Mouse (Mus musculus) T-cell, adult 2 months (primary cell): ENCODE data around the gene Zfp568.
"Not testable (repeated sequence)": the region's sequence is repeated elsewhere in the genome, so short reads cannot be mapped to it uniquely, and the experiment has no call there.

ENCODE experiments used
- DNase-seq: peaks from one replicate; pipeline ENCODE4 v3.0.0; 2022; ENCODE audit warnings: low spot score

Zfp568 gene

DNA sequence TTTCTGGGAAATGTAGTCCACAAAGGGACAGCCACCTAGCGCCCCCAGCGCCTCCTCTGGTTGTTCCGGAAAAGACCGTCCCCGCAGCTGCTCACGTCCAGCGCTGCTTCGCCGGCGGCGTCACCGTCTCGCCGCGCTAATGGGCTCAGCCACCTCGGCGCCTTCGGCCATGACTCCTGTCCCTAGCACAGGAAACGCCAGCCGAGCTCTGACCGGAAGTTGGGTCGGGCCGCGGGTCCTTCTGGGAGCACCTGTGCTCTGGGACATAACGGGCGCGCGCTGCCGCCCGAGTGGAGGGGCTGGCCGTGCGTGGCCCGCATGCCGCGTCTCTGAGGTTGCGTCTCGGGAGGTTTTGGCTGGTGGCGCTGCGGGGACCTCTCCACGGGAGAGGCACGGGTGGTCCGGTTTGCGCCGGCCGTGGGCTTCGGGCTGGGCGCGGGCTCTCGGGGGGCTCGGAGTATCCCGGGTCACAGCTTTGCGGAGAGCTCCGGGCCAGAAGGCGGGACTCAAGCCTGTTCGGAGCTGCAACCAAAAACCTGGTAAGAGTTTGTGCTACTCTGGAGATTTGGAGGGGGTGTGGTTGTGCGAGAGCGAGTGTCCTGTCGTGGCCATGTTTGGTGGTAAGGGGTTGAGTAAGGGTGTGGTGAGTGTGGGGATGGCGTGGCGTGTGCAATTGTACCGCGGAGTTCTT, at the start of gene Zfp568:
Gene Zfp568 (plus strand): TSS at position 266 of the 691 bp plus-strand sequence.
- DNase-seq, result peak; percentile 72

DNA sequence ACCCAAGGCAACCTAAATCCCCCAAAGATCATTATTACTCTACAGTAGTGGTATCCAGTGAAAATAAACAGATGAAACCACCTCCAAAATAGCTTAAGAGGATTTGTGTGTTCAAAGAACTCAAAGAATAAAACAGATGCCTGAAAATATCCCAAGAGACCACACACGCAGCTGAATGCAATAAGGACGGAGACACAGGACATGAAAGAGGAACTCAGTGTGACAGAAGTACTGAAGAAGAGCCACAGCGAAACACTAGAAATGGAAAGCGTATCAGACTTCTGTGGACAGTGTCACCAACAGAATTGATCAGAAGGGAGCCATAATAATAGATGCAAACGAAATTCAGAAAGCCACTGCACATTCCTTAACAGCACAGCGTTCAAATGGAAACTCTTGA, 44.9 kb upstream of the Zfp568 start:
- DNase-seq, result no peak

DNA sequence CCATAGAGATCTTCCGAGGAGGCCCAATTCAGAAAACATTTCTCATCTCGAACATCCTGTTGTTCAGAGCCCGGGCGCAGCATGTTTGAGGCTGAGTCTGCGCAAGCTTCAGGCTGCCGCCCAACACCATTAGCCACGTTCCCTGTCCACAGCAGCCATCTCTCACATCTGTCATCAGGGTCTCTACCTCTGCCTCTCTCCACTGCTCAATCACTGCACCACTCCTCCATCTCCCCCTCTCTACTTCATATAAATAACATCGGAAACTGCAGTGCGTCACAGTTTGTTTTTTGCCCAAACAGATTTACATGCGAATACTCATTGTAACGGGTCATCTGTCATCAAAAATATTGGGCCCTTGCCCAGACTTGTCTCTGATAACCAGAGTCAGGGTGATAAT, 42.7 kb upstream of the Zfp568 start:
- no peak for DNase-seq

DNA sequence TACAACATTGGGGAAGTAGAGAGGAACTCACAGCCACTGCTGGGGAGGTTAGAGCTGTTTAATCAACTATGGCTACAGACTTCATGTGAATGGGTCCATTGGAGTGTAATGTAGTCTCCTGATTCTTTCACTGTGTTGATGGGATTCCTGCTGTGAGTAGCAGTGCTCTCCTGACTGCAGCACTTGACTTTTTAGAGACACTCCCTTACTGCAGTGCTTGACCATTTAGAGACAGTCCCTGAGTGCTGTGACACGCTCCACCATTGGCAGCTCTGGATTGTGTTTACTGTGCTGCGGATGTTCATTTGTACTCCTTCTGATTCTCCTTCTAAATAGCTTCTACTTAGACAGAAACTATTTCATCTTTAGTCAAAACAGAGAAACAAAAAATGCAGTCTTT, 41.0 kb upstream of the Zfp568 start:
- no peak for DNase-seq

DNA sequence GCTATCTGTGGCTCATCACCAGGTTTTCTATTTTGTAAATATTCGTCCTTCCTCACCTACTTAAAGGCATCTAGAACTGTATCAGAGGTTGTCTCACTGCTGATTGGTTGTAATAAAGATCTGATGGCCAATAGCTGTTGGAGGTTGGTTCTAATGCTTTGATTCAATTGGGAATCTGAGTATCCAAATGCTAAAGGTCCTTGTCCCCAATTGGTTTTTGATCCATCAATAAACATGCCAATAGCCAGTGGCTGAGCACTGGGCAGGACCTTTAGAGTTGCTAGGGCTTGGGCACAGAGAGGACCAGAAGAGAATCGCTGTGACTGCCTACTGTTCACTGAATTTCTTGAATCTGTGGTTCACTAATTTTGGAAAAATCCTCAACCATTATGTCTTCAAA, 40.0 kb upstream of the Zfp568 start:
- no peak for DNase-seq

DNA sequence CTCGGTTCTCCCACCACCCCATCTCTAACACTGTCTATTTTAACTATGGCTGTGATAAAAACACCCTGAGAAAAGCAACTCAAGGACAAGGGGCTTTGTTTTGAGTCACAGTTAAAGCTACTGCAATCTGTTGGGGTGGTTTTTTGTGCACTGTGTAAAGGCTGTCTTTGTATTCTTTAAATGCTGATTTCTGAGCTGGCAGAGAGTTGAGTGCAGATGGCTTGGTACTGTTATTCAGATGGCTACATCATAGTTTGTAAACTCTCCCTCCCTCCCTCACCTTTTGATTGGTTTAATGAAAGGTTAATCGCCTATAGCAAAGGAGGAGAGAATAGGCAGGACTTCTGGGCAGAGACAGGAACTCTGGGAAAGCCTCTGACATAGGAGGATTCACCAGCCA, 39.6 kb upstream of the Zfp568 start:
- no peak for DNase-seq

DNA sequence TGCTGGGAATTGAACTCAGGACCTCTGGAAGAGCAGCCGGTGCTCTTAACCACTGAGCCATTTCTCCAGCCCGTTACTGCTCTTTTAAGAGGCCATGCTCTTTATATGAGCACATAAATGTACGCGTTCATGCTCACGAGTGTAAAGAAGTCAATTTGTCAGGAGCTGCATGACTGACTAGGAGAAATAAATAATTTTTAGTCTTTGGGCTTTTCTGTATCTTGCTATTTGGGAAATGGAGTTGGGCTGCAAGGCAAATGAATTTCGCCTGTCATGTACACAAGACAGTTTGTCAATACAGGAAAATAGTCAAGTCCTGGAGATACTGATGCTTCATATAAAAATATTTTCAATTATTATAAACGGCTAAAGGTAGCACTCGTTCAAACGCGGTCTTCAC, 30.7 kb upstream of the Zfp568 start:
- no peak for DNase-seq

DNA sequence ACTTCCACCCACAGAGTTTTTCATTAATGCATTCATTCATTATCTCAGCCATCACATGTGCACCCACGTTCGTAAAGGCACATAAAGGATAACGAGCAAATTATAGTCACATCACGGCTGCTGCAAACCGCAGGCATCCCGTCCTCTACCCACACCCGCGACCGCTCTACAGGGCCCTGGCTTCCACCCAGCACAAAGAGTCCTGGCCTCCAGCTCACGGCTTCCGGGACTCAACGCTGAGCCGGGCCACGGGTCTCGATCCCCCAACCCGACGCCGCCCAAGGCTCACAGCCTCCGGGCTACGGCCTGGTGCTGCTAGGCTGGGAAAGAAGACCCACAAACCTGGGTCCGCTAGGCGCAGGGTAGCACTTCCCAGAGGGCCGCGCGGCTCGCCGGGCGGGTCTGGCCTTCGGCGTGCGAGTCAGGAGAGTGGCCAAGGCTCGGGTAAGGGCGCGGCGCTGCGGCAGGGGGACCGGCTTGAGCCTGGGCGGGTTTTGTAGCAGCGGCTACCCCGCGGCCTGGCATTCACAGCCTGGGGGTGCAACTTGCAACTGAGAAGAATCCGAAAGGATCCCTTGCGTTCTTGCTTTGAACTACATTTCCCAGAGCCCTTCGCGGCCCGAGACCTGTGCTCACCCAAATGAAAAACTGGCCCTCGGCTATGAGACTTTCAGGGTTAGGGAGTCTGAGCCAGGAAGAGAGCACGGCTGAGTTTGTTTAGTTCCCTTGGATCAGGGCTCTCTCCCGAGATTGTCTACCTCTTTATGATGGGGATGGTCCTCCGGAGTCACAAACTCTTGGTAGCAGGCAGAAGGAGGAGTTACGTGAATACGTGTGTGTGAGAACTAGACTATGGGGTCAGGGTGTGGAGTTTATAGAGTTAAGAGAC, 30.0 kb upstream of the Zfp568 start, which contains the start of gene Zfp74:
Gene Zfp74 (minus strand): TSS at position 577 of the 889 bp plus-strand sequence.
- peak; percentile 78 for DNase-seq

DNA sequence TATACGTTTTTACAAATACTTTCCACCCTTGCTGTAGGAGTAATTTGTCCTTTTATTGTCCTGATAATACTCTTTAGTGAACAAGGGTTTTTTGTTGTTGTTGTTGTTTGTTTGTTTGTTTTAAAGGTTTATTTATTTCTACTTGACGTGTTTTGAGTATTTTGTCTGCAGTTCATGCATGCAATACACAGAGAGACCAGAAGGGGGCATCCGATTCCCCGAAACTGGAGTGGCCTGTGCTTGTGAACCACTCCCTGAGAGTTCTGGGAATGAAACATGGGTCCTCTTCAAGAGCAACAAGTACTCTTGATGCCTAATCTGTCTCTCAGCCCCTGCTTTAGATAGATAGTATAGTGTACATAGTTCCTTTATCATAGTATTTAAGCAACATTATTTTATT, 29.0 kb upstream of the Zfp568 start:
- DNase-seq, result peak; percentile 22

DNA sequence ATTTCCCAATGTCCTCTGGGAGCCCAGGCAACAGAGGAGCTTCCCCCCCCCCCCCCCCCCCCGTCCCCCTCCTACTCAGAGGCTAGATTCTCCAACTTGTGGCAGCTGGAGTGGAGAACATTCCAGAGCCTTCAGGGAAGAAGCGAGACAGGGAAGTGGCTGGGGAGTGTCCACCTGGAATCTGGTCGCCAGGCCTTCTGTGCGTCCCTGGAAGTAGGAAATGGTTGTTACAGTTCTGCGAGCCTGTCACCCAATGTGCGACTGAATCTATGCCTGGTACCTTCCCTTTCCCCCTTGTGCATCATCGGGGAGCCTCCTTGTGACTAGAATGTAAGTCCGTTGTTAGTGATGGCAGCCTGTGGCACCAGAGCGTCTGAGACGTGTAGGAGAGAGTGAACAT, 27.5 kb upstream of the Zfp568 start:
- DNase-seq, result no peak

DNA sequence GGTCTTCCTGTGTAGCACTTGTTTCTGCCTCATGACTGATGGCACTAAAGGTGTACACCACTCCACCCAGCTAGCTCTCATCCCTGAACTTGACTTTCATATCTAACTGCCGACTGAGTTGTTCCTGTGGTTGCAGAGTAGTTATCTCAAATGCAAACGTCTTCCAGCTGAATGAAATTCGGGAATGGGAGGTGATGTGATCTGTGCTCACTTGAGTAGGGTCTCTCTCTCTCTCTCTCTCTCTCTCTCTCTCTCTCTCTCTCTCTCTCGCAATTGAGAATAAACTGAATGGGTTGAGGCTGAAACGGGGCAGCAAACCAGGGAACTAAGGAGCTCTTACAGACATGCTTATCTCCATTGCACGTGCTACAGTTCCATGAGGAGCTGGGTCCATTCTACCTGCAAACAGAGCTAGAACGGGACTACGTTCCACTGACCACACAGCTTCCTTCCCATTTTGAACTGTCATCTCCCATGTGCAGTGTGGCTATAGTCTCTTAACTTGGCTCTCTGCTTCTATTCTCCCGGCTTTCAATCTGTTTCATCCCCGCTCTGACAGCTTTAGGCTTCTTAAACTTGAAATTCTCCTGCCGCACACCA, 25.5 kb upstream of the Zfp568 start:
- DNase-seq, result no peak

DNA sequence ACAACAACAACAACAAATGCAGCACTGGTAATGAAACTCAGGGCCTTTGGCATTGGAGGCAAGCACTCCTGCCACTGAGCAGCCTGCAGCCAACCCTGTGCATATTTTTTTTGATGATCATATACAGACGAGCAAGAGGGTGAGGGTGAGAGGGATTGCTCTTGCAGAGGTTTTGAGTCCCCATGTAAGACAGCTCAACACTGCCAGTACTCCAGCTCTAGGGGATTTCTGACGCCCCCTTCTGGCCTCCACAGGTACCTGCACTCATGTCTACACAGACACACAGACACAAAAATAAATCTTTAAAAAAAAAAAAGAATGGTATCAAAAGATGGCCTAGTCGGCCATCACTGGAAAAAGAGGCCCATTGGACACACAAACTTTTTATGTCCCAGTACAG, 24.8 kb upstream of the Zfp568 start:
- no peak for DNase-seq

DNA sequence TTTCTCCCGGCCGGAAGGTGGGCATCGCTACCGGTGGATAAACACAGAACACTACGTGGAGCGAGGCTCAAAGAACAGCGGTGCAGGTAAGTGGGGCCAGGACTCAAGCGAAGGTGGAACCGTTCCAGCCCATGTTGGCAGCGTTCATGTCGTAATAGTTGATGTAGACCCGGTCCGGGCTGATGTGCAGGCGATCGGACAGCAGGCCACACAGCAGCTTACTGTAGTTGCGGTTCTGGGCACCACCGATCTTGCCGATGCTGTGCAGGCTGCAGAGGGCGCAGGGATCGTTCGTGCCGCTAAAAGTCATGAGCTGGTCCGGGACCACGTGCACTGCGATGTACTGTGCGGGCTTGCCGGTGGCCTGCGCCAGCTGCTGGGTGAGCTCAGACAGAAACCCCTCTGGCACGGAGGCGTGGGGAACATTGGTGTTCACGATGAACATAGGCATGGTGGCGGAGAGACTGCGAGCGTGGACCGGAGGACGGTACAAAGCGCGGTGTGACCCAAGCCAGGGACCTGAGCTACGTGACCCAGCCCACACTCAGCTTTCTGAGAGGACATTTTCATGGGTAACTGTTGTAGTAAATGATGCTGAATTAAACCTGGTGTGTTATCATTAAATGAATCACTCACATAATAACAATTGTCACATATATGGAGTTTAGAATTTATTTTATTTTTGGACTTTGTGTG, 18.5 kb upstream of the Zfp568 start:
- DNase-seq, result not testable (repeated sequence)

DNA sequence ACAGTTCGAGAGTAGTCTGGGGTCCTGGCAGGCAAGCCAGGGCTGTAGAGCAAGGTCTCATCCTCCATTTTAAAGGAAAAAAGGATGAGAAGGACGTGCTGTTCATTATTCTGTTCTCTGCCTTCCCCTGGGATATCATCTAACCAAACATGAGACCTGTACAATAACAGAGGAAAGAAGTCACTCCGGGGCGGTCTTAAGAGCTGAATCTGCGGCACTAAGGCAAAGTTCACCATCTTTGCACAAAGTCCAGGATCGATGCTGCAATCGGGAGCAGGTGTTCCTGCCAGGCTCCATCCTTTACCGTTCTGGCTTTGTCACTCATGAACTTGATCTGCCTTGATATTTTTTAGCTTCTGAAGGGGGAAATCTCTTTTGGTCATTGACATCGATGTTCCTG, 13.1 kb upstream of the Zfp568 start:
- DNase-seq, result no peak

DNA sequence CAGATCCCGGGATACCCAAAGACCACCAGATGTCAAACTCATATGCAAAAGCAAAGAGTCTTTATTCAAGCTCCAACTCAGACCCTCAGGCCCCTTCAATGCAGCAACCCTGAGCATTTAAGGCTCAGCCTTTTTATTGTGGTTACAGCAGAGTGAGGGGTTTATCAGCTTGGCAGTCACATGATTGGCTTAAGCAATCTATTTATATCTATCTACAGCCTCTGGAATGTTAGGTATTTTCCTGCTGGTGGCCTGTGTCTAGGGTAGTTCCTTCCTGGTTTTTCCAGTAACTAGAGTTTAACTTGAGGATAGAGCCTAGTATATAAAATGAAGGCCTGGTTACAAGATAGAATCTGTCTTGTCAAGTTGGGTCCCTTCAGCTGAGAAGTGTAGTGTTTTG, 3.0 kb upstream of the Zfp568 start:
- no peak for DNase-seq

DNA sequence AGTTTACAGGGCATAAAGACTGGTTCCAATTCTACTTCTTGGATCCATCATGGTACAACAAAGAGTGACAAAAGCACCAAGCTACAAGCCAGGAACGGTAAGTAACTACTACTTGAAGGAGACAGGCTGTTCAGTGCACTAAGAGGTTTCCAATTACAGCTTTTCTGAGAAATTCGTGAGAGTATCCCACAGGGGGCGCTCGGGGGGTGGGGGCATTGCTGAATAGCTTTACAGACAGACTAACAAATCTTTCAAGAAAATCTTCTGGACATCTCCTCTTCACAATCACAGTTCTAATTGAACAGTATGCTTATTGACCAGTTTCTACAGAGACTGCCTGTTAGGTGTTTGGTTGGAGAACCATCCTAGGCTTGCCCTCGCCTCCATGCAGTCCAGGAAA, 2.3 kb upstream of the Zfp568 start:
- DNase-seq, result no peak

DNA sequence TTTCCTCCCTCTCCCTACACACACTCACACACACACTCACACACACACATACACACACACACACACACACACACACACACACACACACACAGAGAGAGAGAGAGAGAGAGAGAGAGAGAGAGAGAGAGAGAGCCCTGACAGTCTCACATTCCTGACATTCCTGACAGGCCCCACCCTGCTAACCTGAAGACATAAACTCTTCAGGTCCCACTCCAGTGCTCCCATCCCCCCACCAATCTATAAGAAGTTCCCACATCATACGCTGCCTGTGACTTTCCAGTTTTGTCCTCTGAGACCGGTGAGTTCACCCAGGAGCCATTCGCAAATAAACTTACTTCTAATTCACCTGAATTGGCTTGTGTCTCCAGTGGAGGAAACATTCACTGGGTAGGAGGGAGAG, 1.9 kb upstream of the Zfp568 start:
- no peak for DNase-seq

DNA sequence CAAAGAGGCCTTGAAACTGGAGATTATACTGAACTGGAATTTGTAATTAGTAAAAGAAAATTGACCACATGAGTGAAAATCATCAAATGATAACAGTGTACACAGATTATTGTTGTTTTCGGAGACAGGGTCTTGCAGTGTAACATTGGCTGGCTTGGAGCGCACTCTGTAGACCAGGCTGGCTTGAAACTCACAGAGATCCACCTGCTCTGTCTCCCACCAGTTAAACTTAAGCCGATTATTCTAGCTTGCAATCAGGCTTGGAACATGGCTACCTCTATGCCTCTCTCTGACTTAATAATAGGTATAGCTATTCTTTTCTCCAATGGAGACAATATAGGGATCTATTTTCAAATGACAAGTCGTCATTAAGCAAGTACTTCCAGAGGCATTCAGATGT, 1.4 kb upstream of the Zfp568 start:
- no peak for DNase-seq

DNA sequence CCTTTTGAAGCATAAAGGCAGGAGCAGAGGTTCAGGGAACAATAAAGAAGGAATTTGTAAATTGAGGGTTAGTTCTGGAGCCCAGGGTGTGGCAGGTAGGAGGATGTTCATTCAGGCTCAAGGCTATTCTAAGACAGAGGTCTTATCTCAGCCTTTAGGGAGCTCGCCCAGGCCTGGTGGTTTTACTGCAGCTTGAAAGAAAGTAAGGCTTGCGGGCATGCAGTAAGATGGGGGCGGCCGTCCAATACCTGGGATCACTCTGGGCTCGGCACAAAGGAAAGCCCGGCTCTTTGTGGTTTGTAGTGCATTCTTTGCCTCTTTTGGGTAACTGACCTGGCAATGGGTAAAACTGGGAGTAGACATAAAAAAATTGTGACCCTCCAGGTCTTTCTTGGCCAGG, 824 bp upstream of the Zfp568 start:
- DNase-seq, result no peak

DNA sequence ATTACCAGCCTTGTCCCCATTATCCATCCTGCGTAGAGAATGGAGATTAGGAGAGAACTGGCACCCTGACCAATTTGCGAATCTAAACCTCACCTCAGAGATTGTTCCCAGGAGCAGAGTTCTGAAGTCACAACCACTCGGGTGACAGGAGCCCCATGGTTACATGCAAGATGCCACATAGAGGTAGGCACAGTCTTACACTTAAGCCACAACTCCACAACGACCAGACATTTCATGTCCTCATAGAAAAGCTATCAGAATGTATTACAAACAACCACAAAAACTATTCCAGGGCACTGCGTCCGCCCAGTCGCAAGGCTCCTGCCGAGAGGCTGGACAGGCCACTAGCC, 440 bp upstream of the Zfp568 start:
- no peak for DNase-seq

DNA sequence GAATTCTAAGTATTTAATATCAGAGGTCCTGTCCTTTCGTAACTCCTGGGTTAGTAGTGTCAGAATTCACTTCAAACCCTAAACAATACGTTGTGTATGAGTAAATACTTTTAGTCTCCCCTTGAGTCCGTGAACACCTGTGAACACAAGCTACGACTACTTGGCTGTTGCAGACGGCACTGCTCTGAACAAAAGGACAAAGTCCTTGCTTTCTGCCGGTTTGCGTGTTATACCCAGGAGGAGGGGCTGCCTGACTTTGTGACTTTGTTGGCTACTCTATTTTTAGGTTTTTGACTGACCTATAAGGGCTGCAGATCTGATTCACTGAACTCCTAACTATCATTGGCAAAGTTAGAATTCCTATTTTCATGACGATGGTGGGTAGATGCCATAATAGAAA, 2.3 kb downstream of the Zfp568 start:
- no peak for DNase-seq

DNA sequence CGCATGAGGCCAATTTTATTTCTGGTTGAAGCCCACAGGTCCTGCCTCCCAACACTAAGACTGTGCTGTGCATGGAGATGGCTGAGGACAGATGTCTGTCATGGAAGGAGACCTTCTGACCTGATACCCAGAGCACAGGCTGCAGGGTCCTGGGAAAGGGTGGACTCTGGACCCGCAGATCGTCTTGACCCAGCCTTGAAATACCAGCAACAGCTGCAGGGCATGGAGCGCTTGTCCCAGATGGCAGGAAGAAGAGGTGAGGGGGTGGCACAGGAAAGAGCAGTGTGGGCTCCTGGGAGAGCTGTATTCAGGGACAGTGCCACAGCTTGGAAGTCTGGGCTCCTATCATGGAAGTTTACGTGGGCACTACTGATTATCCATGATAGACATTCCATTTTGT, 3.8 kb downstream of the Zfp568 start:
- no peak for DNase-seq

DNA sequence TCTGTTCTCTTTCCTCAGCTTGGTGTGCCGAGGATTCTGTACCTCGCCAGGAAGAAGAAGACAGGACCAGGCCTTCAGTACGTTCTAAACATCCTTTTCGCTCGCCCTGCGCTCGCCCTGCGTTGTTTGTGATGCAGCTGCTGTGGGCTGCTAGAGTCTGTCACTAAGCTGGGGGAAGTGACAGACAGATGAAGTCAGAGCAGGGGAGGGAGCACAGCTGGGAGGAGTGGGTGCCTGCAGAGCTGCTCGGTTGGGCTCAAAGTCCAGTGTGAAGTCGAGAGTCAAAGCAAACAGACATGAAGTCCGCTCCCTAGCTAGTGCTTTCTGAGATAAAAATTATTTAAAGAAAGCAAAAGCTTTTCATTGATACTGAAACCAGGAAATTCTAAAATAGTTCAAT, 5.3 kb downstream of the Zfp568 start:
- no peak for DNase-seq
